Mouse (Mus musculus) ES-Bruce4 (cell line): ENCODE data around the gene Prkce.

Experiments used
- CTCF ChIP-seq: IDR thresholded peaks from one replicate; pipeline ENCODE4 v1.8.1; 2011; ENCODE audit warnings: low read depth, low read length
- EP300 ChIP-seq: IDR thresholded peaks from 2 replicates; pipeline ENCODE4 v1.6.1; 2011; ENCODE audit warnings: low read depth, low read length; ENCODE audit not compliant: insufficient read depth
- POLR2A ChIP-seq: IDR thresholded peaks from one replicate; pipeline ENCODE4 v1.8.1; 2011; ENCODE audit warnings: low read length; ENCODE audit not compliant: insufficient read depth

DNA sequence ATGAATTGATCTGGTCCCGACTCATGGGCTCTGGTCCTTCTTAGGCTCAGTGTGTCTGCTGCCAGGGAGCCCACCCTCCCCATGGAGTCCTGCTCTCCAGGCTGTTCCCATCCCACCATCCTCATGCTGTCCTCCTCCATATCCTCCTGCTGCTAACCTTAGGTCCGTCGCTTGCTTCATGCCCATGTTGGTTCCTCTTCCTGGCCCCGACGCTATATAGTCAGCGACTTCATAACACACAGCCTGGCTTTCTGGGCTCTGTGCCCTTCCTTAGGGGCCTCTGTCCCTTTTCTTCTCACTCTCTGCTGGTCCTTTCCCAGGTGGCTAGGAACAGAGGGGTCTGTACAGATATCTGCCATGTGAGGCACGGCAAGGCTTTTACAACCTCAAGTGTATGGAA lies 138.6 kb downstream of the Prkce start:
- TF ChIP-seq CTCF (no peak), POLR2A (no peak), EP300 (no peak)
